Mouse (Mus musculus) embryonic fibroblast, embryonic 13.5 days (primary cell): ENCODE measurements around the gene Adamtsl1. TPM values are rescaled to one million over a fixed set of nuclear protein-coding genes. Genes with fewer than 3 reads are reported as not detected.

Source experiments
- H3K27ac ChIP-seq: 2 replicates; pipeline ENCODE4 v1.5.1; 2012; ENCODE audit warnings: low read length, control low read depth, inconsistent platforms; ENCODE audit not compliant: insufficient read depth
- H3K4me1 ChIP-seq: 2 replicates; pipeline ENCODE4 v1.6.1; 2011; ENCODE audit warnings: low read length; ENCODE audit not compliant: control insufficient read depth, insufficient read depth
- H3K4me3 ChIP-seq: 2 replicates; pipeline ENCODE4 v1.5.1; 2011; ENCODE audit warnings: mild to moderate bottlenecking, control low read depth, low read length; ENCODE audit not compliant: insufficient read depth
- CTCF ChIP-seq: IDR thresholded peaks from 2 replicates; pipeline ENCODE4 v1.5.1; 2011; ENCODE audit warnings: mild to moderate bottlenecking, control low read depth, low read length, moderate library complexity, borderline replicate concordance; ENCODE audit not compliant: insufficient read depth
- POLR2A ChIP-seq: IDR thresholded peaks from 2 replicates; pipeline ENCODE4 v1.6.1; 2011; ENCODE audit warnings: low read depth, mild to moderate bottlenecking, control low read depth, low read length, moderate library complexity
- polyA plus RNA-seq: library from polyadenylated mRNA; stranded (reverse); fragments of >200 nt; gene quantifications from 2 replicates; pipeline ENCODE4 v1.2.4, GENCODE M21; 2011; ENCODE audit warnings: low read depth; ENCODE audit not compliant: missing spikeins, insufficient read length

Adamtsl1 gene
- polyA plus RNA-seq, 1 experiment = 30.0 TPM

GRCm38 (mm10) chr4:86183701-86184173 is 669.8 kb downstream of the Adamtsl1 start:
- TF ChIP-seq CTCF (no peak), POLR2A (no peak)
- Histone ChIP-seq H3K4me3 (no peak overlapping the region), H3K4me1 (no peaks in the 10 kb centered on the region), H3K27ac (no peak overlapping the region)

GRCm38 (mm10) chr4:86189853-86190252 is 675.9 kb downstream of the Adamtsl1 start:
- TF ChIP-seq POLR2A (no peak), CTCF (no peak)
- Histone ChIP-seq H3K4me1 (no peaks in the 10 kb centered on the region), H3K4me3 (no peak overlapping the region), H3K27ac (no peak overlapping the region)

- no peaks in the 10 kb centered on the region for H3K4me1 ChIP-seq
- TF ChIP-seq CTCF (no peak), POLR2A (no peak)
- H3K27ac ChIP-seq = no peak overlapping the region
- H3K4me3 ChIP-seq = no peak overlapping the region
Observed at GRCm38 (mm10) chr4:86191195-86191594, 677.2 kb downstream of the Adamtsl1 start.

GRCm38 (mm10) chr4:86201766-86202165 is 687.8 kb downstream of the Adamtsl1 start:
- TF ChIP-seq CTCF (no peak), POLR2A (no peak)
- H3K4me1 ChIP-seq = no peaks in the 10 kb centered on the region

GRCm38 (mm10) chr4:86203288-86203687 is 689.3 kb downstream of the Adamtsl1 start:
- H3K27ac ChIP-seq = no peak overlapping the region
- H3K4me1 ChIP-seq = no peaks in the 10 kb centered on the region
- H3K4me3 ChIP-seq = no peak overlapping the region
- TF ChIP-seq POLR2A (no peak), CTCF (no peak)

More at GRCm38 (mm10) chr4:86201766-86202165, 687.8 kb downstream of the Adamtsl1 start:
- no peak overlapping the region for H3K4me3 ChIP-seq
- no peak overlapping the region for H3K27ac ChIP-seq

GRCm38 (mm10) chr4:86224875-86225274 is 710.9 kb downstream of the Adamtsl1 start:
- TF ChIP-seq CTCF (no peak), POLR2A (no peak)
- no peak overlapping the region for H3K27ac ChIP-seq
- no peak overlapping the region for H3K4me3 ChIP-seq
- H3K4me1 ChIP-seq = no peaks in the 10 kb centered on the region

GRCm38 (mm10) chr4:86227096-86227495 is 713.1 kb downstream of the Adamtsl1 start:
- Histone ChIP-seq H3K4me1 (no peaks in the 10 kb centered on the region), H3K27ac (peak overlapping the region; percentile 73; the same call in 1 of the 2 replicates), H3K4me3 (no peak overlapping the region)
- no peak for TF ChIP-seq CTCF
- no peak for TF ChIP-seq POLR2A

GRCm38 (mm10) chr4:86233197-86233596 is 719.2 kb downstream of the Adamtsl1 start:
- no peak for TF ChIP-seq CTCF
- no peak for TF ChIP-seq POLR2A
- Histone ChIP-seq H3K27ac (no peak overlapping the region), H3K4me3 (no peak overlapping the region), H3K4me1 (no peaks in the 10 kb centered on the region)

- H3K27ac ChIP-seq = no peak overlapping the region
- no peak for TF ChIP-seq CTCF
- TF ChIP-seq POLR2A = no peak
- H3K4me1 ChIP-seq = no peaks in the 10 kb centered on the region
- no peak overlapping the region for H3K4me3 ChIP-seq
Observed at GRCm38 (mm10) chr4:86241854-86242424, 728.0 kb downstream of the Adamtsl1 start.

GRCm38 (mm10) chr4:86270085-86270484 is 756.1 kb downstream of the Adamtsl1 start:
- TF ChIP-seq POLR2A (no peak), CTCF (no peak)

GRCm38 (mm10) chr4:86273703-86274355 is 759.9 kb downstream of the Adamtsl1 start:
- Histone ChIP-seq H3K27ac (peak overlapping the region; percentile 75), H3K4me3 (no peak overlapping the region), H3K4me1 (peaks cover 14% of the 10 kb centered on the region)
- no peak for TF ChIP-seq CTCF
- TF ChIP-seq POLR2A = no peak

More at GRCm38 (mm10) chr4:86270085-86270484, 756.1 kb downstream of the Adamtsl1 start:
- Histone ChIP-seq H3K4me1 (peaks cover 14% of the 10 kb centered on the region), H3K4me3 (no peak overlapping the region), H3K27ac (peak overlapping the region; percentile 9; the same call in 1 of the 2 replicates)
